Comparison of ENCODE assay signal across 8 mouse cellular contexts in the genomic region with DNA sequence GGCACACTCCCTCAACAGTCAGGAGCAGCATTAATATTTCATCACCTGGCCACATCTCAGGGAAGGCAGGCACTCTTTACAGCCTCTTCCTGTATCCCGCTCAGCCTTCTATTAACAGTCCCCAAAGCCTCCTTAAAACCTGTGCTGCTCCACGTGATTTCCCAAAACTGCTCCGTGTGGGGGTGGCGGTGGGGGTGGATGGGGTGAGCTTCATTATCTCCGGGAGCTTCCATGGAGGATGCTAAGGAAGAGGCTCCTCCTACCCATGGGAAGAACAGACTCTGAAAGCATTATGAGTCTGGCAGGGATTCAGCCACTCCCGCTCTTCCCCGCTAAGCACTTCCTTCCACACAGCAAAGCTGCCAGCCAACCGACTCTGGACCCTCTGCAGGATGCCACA.
A peak's percentile ranks its signal among the peaks of the same experiment; 100 is the strongest.
DNase-seq lines count a peak whose midpoint lies in the region; ATAC-seq and TF ChIP-seq lines count a peak whose summit lies in the region.

No protein-coding gene starts in this region.

- no peak for TF ChIP-seq CTCF in forebrain, postnatal 0 days (IDR thresholded peaks at IDR 0.05; ENCODE audit: low read depth)

- H3K27ac ChIP-seq in forebrain, postnatal 0 days (ENCODE audit: low read depth, low read length): no peak overlapping the region
- H3K27ac ChIP-seq in midbrain, embryonic 13.5 days: peak overlapping the region; percentile 47

- no peaks in the 10 kb centered on the region for H3K9me3 ChIP-seq in forebrain, postnatal 0 days (ENCODE audit: low read length)
- no peaks in the 10 kb centered on the region for H3K9me3 ChIP-seq in midbrain, embryonic 13.5 days

- no peaks in the 10 kb centered on the region for H3K27me3 ChIP-seq in forebrain, postnatal 0 days (ENCODE audit: insufficient read depth, low read length)
- no peaks in the 10 kb centered on the region for H3K27me3 ChIP-seq in midbrain, embryonic 13.5 days

- whole genome bisulfite sequencing in forebrain, postnatal 0 days: 11% methylated on average over 8 of the region's 8 CpGs
- 38% methylated on average over 8 of the region's 8 CpGs for WGBS in midbrain, embryonic 13.5 days

- H3K4me2 ChIP-seq in forebrain, postnatal 0 days (ENCODE audit: low read depth): peak overlapping the region; percentile 42
- H3K4me2 ChIP-seq in midbrain, embryonic 13.5 days (replicated peaks): peak overlapping the region; percentile 34

- H3K4me1 ChIP-seq in forebrain, postnatal 0 days (ENCODE audit: insufficient read depth): no peaks in the 10 kb centered on the region
- H3K4me1 ChIP-seq in midbrain, embryonic 13.5 days (replicated peaks): peaks cover 27% of the 10 kb centered on the region

- peak; percentile 12 for DNase-seq in heart, postnatal 4 days
- DNase-seq in heart, postnatal 36 days: no peak
- DNase-seq in NIH3T3 (ENCODE audit: low read depth): peak; percentile 36
- DNase-seq in forebrain, postnatal 0 days: peak; percentile 65
- DNase-seq in thymus, adult 18-20 months: no peak
- DNase-seq in adrenal gland, postnatal 36 days: no peak
- DNase-seq in natural killer cell, adult 2 months (ENCODE audit: low spot score in 2 of 2): no peak

- H3K36me3 ChIP-seq in forebrain, postnatal 0 days (ENCODE audit: insufficient read depth): no peaks in the 10 kb centered on the region
- no peaks in the 10 kb centered on the region for H3K36me3 ChIP-seq in midbrain, embryonic 13.5 days

- H3K9ac ChIP-seq in forebrain, postnatal 0 days: no peak overlapping the region
- 0 out of 2 replicates have a peak overlapping the region, but pooled peaks have one; percentile 46 for H3K9ac ChIP-seq in midbrain, embryonic 13.5 days (replicated peaks)

- intact Hi-C loops in heart, postnatal 36 days (cut with DNase I): no loop called here

- peak; percentile 85 for ATAC-seq in forebrain, postnatal 0 days
- peak; percentile 66 for ATAC-seq in midbrain, embryonic 13.5 days

- peak overlapping the region; percentile 16; the same call in 1 of the 2 replicates for H3K4me3 ChIP-seq in forebrain, postnatal 0 days (ENCODE audit: low read depth, low read length)
- H3K4me3 ChIP-seq in midbrain, embryonic 13.5 days (replicated peaks): no peak overlapping the region

Comparison
In these comparisons a context has a peak if more than half of its experiments do, and no peak if none do; other contexts are left out.
1. DNase-seq: peak in heart, postnatal 4 days (single experiment), NIH3T3 (single experiment) and forebrain, postnatal 0 days (single experiment); none in heart, postnatal 36 days (0 of 2), thymus, adult 18-20 months (0 of 2), adrenal gland, postnatal 36 days (0 of 2) and natural killer cell, adult 2 months (0 of 2).